Mouse (Mus musculus): ENCODE data around the gene Rpl38.

Rpl38 gene

GRCm38 (mm10) chr11:114668301-114668710, at the start of gene Rpl38:
Gene Rpl38 (plus strand): TSS chr11:114668524.
- peak; percentile 88 to 92 for DNase-seq (ENCODE audit: low spot score in 2 of 2)

GRCm38 (mm10) chr11:114618697-114619417, 49.5 kb upstream of the Rpl38 start:
- no peak for DNase-seq (ENCODE audit: low spot score in 2 of 2)

GRCm38 (mm10) chr11:114626071-114626690, 42.1 kb upstream of the Rpl38 start:
- DNase-seq (ENCODE audit: low spot score in 2 of 2), result no peak

- DNase-seq (ENCODE audit: low spot score in 2 of 2), result no peak
Observed at GRCm38 (mm10) chr11:114627036-114627435, 41.3 kb upstream of the Rpl38 start.

GRCm38 (mm10) chr11:114628032-114628431, 40.3 kb upstream of the Rpl38 start:
- no peak for DNase-seq (ENCODE audit: low spot score in 2 of 2)

- DNase-seq (ENCODE audit: low spot score in 2 of 2), result no peak
Observed at GRCm38 (mm10) chr11:114630044-114630443, 38.3 kb upstream of the Rpl38 start.

- DNase-seq (ENCODE audit: low spot score in 2 of 2), result no peak
Observed at GRCm38 (mm10) chr11:114632266-114632665, 36.1 kb upstream of the Rpl38 start.

GRCm38 (mm10) chr11:114636292-114636691, 32.0 kb upstream of the Rpl38 start:
- peak; percentile 63 to 85 for DNase-seq (ENCODE audit: low spot score in 2 of 2)

- DNase-seq (ENCODE audit: low spot score in 2 of 2), result no peak
Observed at GRCm38 (mm10) chr11:114636727-114637505, 31.4 kb upstream of the Rpl38 start.

GRCm38 (mm10) chr11:114638647-114639290, 29.6 kb upstream of the Rpl38 start:
- no peak for DNase-seq (ENCODE audit: low spot score in 2 of 2)

- DNase-seq (ENCODE audit: low spot score in 2 of 2), result no peak
Observed at GRCm38 (mm10) chr11:114639681-114640103, 28.6 kb upstream of the Rpl38 start.

GRCm38 (mm10) chr11:114640658-114641057, 27.7 kb upstream of the Rpl38 start:
- no peak for DNase-seq (ENCODE audit: low spot score in 2 of 2)

- DNase-seq (ENCODE audit: low spot score in 2 of 2), result no peak
Observed at GRCm38 (mm10) chr11:114641136-114641535, 27.2 kb upstream of the Rpl38 start.

- no peak for DNase-seq (ENCODE audit: low spot score in 2 of 2)
Observed at GRCm38 (mm10) chr11:114642184-114642583, 26.1 kb upstream of the Rpl38 start.

GRCm38 (mm10) chr11:114642926-114643325, 25.4 kb upstream of the Rpl38 start:
- no peak for DNase-seq (ENCODE audit: low spot score in 2 of 2)

- DNase-seq (ENCODE audit: low spot score in 2 of 2), result no peak
Observed at GRCm38 (mm10) chr11:114644122-114644521, 24.2 kb upstream of the Rpl38 start.

- no peak for DNase-seq (ENCODE audit: low spot score in 2 of 2)
Observed at GRCm38 (mm10) chr11:114649510-114649909, 18.8 kb upstream of the Rpl38 start.

- no peak for DNase-seq (ENCODE audit: low spot score in 2 of 2)
Observed at GRCm38 (mm10) chr11:114652531-114652930, 15.8 kb upstream of the Rpl38 start.

GRCm38 (mm10) chr11:114653664-114654063, 14.7 kb upstream of the Rpl38 start:
- DNase-seq (ENCODE audit: low spot score in 2 of 2), result no peak

- DNase-seq (ENCODE audit: low spot score in 2 of 2), result no peak
Observed at GRCm38 (mm10) chr11:114654552-114654951, 13.8 kb upstream of the Rpl38 start.

- no peak for DNase-seq (ENCODE audit: low spot score in 2 of 2)
Observed at GRCm38 (mm10) chr11:114655350-114656008, 12.8 kb upstream of the Rpl38 start.
